Mouse (Mus musculus): Measurements from ENCODE around the gene Cblb. TPM values are rescaled to one million over a fixed set of nuclear protein-coding genes. Genes with fewer than 3 reads are reported as not detected.

Cblb gene
- polyA plus RNA-seq, 1 experiment: 26.5 TPM

DNA sequence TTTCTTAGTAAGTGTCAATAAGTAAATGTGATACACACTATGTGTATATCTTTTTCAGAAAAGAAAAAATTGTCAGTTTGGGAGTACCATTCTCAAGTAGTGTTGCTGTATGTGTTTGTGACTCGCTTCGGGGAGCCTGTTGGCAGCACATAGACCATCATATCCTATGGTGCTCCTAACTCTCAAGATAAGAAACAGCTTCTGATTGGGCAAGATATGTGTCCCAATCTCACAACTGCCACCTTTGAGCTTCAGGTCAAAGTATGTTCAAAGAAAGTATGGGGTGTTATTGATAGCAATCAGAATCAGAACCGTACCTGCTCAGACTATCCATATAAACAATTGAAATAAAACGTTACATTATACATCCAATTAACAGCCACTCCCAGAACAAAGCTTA, 219.9 kb downstream of the Cblb start:
- Histone ChIP-seq H3K4me3 (ENCODE audit: insufficient read depth, low read length) (no peak overlapping the region), H3K27ac (ENCODE audit: insufficient read depth, low read length) (no peak overlapping the region), H3K4me1 (ENCODE audit: control insufficient read depth, insufficient read depth, low read length) (no peaks in the 10 kb centered on the region)
- no peak for TF ChIP-seq POLR2A (IDR thresholded peaks at IDR 0.05; ENCODE audit: low read depth, low read length)
- TF ChIP-seq CTCF (IDR thresholded peaks at IDR 0.05; ENCODE audit: borderline replicate concordance, insufficient read depth, low read length): no peak
